Comparison of ENCODE assay signal across 14 mouse cellular contexts in genomic region chr12:73564176-73564575, GRCm38 (mm10). TPM values are rescaled to one million over a fixed set of nuclear protein-coding genes. Genes with fewer than 3 reads are reported as not detected.
"Had no signal": no experiment of that assay in that cellular context is flagged by ENCODE, and none has a peak within 500 bp of the region (broad histone marks: within the 10 kb centered on the region; RNA-seq: fewer than 3 reads in every experiment).

No protein-coding gene starts in this region.

- H3K9me3 ChIP-seq: limb, embryonic 10.5 days; liver, embryonic 12.5 days; neural tube, embryonic 12.5 days; stomach, embryonic 15.5 days had no signal

- H3K4me3 ChIP-seq: liver, embryonic 12.5 days had no signal

- H3K27ac ChIP-seq: kidney, postnatal 0 days; limb, embryonic 10.5 days; liver, embryonic 12.5 days; neural tube, embryonic 12.5 days; stomach, embryonic 15.5 days had no signal

- ATAC-seq: intestine, postnatal 0 days; liver, embryonic 12.5 days had no signal

- H3K27me3 ChIP-seq: neural tube, embryonic 12.5 days; stomach, embryonic 15.5 days had no signal

- H3K4me1 ChIP-seq: limb, embryonic 10.5 days; liver, embryonic 12.5 days; neural tube, embryonic 12.5 days; stomach, embryonic 15.5 days had no signal

- H3K36me3 ChIP-seq: limb, embryonic 10.5 days; liver, embryonic 12.5 days; neural tube, embryonic 12.5 days; stomach, embryonic 15.5 days had no signal

- DNase-seq: kidney, adult 8-10 months; layer of hippocampus, adult 9-11 months; lung, postnatal 4 days; right cerebral cortex, postnatal 14 days; thymus, adult 2 months had no signal

- H3K9ac ChIP-seq: liver, embryonic 12.5 days; lung, embryonic 14.5 days; neural tube, embryonic 12.5 days; stomach, embryonic 15.5 days had no signal

RNA-seq across cellular contexts. Expression of gene Tmem30b, which starts 18.0 kb away (rescaled TPM):
- total RNA-seq: monocyte, adult 5-6 weeks; neutrophil, adult 5-6 weeks had no signal
